Mouse (Mus musculus) spleen, adult 2 months (tissue): ENCODE measurements around the gene 4931409K22Rik. TPM values are rescaled to one million over a fixed set of nuclear protein-coding genes. Genes with fewer than 3 reads are reported as not detected.

Experiments
- DNase-seq, 2 experiments: peaks; one replicate each; pipeline versions ENCODE4 v3.0.0 to v3.0.0-alpha.2; 2012 to 2021; ENCODE audit warnings: low spot score in 2 of 2, low read depth in 1 of 2
- H3K27ac ChIP-seq: fragments of 200-500 bp; 2 replicates; pipeline ENCODE4 v1.5.1; 2012; ENCODE audit warnings: low read length, inconsistent platforms; ENCODE audit not compliant: insufficient read depth
- H3K27me3 ChIP-seq: fragments of 200-500 bp; 2 replicates; pipeline ENCODE4 v1.6.1; 2012; ENCODE audit warnings: mild to moderate bottlenecking, moderate library complexity, low read length, inconsistent platforms; ENCODE audit not compliant: control insufficient read depth, insufficient read depth
- H3K36me3 ChIP-seq: fragments of 200-500 bp; 2 replicates; pipeline ENCODE4 v1.6.1; 2012; ENCODE audit warnings: mild to moderate bottlenecking, low read length, inconsistent platforms; ENCODE audit not compliant: control insufficient read depth, insufficient read depth
- H3K4me1 ChIP-seq: fragments of 200-500 bp; 2 replicates; pipeline ENCODE4 v1.6.1; 2011; ENCODE audit warnings: inconsistent platforms; ENCODE audit not compliant: control insufficient read depth, insufficient read depth, insufficient read length
- H3K4me3 ChIP-seq: fragments of 200-500 bp; 2 replicates; pipeline ENCODE4 v1.5.1; 2011; ENCODE audit warnings: mild to moderate bottlenecking, inconsistent platforms; ENCODE audit not compliant: insufficient read depth, insufficient read length; ENCODE audit errors: extremely low read depth
- CTCF ChIP-seq: fragments of 200-500 bp; IDR thresholded peaks from 2 replicates; pipeline ENCODE4 v1.5.1; 2011; ENCODE audit warnings: mild to moderate bottlenecking, inconsistent platforms; ENCODE audit not compliant: insufficient read depth, insufficient read length, insufficient replicate concordance; ENCODE audit errors: extremely low read depth
- POLR2A ChIP-seq: fragments of 200-500 bp; IDR thresholded peaks from 2 replicates; pipeline ENCODE4 v1.6.1; 2011; ENCODE audit warnings: low read depth, low read length, inconsistent platforms
- WGBS: fragments of 180-500 bp; shearing (Covaris S2); methylation state at CpG from one replicate; pipeline ENCODE4 v1.1.7; 2018; 5-methylcytosine and 5-hydroxymethylcytosine counted together
- polyA plus RNA-seq: library from polyadenylated mRNA; depleted of rRNA; stranded (reverse); fragments of >200 nt; gene quantifications from 2 replicates; pipeline ENCODE4 v1.2.3, GENCODE M21; 2012

The 4931409K22Rik gene
- polyA plus RNA-seq, 1 experiment: not detected

- 14% methylated on average over 16 of the region's 16 CpGs for WGBS
- H3K4me1 ChIP-seq: peaks cover 17% of the 10 kb centered on the region
- no peak for DNase-seq
- no peak for TF ChIP-seq POLR2A
- no peak for TF ChIP-seq CTCF
- H3K4me3 ChIP-seq: peak overlapping the region; percentile 35; the same call in 1 of the 2 replicates
- H3K27me3 ChIP-seq: peaks cover 20% of the 10 kb centered on the region
- H3K36me3 ChIP-seq: no peaks in the 10 kb centered on the region
- H3K27ac ChIP-seq: peak overlapping the region; percentile 40; the same call in 1 of the 2 replicates
These were observed 46.2 kb upstream of the 4931409K22Rik start for GRCm38 (mm10) chr5:24602751-24603343.

DNA sequence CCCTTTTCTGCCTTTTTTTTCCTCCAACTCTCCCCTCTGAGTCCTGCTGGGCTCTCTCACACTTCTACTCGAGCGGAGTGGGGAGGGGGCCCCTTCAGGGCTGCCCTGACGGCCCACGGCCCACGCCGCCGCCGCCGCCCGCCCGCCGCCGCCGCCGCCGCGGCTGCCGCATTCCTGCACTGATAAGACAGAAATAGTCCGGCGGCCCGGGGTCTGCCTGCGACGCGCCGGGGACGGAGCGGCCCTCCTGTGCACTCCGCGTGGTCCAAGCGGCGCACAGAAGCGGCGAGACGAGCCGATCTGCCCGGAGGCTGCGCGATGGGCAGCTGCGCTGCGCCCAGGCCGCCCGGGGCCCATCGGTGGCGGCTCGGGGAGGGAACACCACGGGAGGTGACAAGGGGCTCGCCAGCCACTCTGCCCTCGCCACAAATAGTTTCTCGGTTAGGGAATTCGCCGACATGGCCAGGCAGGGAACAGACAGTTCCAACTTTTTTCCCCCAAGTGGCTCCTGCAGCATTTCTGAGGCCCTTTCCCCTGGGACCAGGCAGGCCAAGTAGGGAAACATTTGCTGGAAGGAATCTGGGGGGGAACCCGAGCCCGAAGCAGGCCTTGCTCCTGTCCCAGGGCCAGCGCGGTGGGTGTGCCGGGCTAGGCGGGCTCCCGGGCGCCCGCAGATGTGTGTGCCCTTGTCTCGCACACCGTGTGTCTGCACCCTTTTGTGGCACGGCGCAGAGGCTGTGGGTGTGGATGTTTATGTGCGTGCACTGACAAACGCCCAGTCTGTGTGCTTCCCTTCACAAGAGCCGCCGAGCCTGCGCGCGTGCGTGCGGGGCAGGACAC, 45.5 kb upstream of the 4931409K22Rik start:
- no peak for DNase-seq
- TF ChIP-seq POLR2A: no peak; the same call in 1 of the 2 replicates
- Histone ChIP-seq H3K27ac (peak overlapping the region; percentile 55), H3K4me1 (peaks cover 18% of the 10 kb centered on the region), H3K4me3 (peak overlapping the region; percentile 41; the same call in 1 of the 2 replicates), H3K36me3 (no peaks in the 10 kb centered on the region), H3K27me3 (peaks cover 20% of the 10 kb centered on the region)
- 1% methylated on average over 64 of the region's 73 CpGs for WGBS

DNA sequence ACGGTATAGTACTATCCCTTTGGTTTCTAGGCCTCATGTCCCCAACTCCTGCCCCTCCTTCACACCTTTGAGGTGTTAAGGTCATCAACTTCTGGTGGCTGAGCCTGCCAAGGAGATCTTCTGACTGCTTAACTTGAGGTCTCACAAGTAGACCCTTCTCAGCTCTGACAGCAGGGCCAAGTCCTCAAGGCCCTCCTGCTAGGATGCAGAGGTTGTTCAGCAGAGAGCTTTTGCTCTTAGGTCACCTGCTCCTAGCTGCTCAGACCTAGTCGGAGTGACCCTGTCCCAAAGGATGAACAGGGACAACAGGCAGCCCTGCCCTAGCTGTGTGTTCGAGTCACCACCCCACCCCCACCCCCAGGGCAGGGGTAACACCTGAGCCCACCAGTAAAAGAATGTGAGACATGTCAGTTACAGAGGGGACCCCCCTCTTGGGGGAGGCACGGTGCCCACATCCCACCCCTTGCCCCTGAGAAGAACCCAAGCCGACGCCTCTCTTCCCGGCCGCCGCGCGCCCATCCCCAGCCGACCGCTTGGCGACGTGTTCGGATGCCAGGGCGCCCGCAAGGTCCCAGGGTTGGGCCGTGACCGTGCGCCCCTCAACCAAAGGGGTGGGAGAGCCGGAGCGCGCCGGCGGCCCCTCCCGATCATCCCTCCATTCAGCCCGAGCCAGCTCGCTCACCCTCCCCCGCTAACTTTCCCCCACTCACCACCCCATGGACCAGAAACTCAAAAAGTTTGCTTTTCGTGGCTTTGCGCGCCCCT, 44.6 kb upstream of the 4931409K22Rik start:
- Histone ChIP-seq H3K27ac (peak overlapping the region; percentile 55; the same call in 1 of the 2 replicates), H3K36me3 (no peaks in the 10 kb centered on the region), H3K4me1 (peaks cover 26% of the 10 kb centered on the region), H3K27me3 (peaks cover 20% of the 10 kb centered on the region), H3K4me3 (peak overlapping the region; percentile 41; the same call in 1 of the 2 replicates)
- TF ChIP-seq CTCF (no peak), POLR2A (no peak)
- DNase-seq: no peak
- WGBS: 6% methylated on average over 33 of the region's 33 CpGs

- Histone ChIP-seq H3K27me3 (peaks cover 20% of the 10 kb centered on the region), H3K4me1 (peaks cover 26% of the 10 kb centered on the region), H3K36me3 (no peaks in the 10 kb centered on the region), H3K27ac (no peak overlapping the region), H3K4me3 (no peak overlapping the region)
- TF ChIP-seq CTCF (no peak), POLR2A (no peak)
- no peak for DNase-seq
- 86% methylated on average over 2 of the region's 2 CpGs for WGBS
These were observed 43.6 kb upstream of the 4931409K22Rik start for GRCm38 (mm10) chr5:24600236-24600635.

DNA sequence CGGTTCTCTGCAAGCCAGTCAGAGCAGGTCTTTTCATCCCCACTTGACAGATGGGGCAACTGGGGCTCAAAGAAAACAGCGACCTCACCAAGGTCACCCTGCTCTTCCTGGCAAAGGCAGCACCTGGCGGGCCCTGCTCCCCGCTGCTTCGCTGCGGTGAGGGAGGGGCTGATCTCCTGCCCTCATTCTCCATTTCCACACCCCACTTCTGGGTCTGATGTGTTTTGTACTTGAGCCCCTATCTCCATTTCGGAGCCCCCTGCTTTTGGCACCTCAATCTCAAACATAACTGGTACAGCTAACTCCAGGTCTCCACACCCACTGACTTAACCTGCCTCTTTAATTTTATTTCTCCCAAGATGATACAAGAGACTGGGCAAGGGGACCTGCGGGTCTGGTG, 42.5 kb upstream of the 4931409K22Rik start:
- peaks cover 17% of the 10 kb centered on the region for H3K27me3 ChIP-seq
- H3K4me1 ChIP-seq: peaks cover 22% of the 10 kb centered on the region
- WGBS: 33% methylated on average over 8 of the region's 8 CpGs

GRCm38 (mm10) chr5:24598570-24599006, 42.0 kb upstream of the 4931409K22Rik start:
- Histone ChIP-seq H3K27ac (no peak overlapping the region), H3K36me3 (no peaks in the 10 kb centered on the region), H3K4me1 (peaks cover 22% of the 10 kb centered on the region), H3K27me3 (peaks cover 17% of the 10 kb centered on the region), H3K4me3 (peak overlapping the region; percentile 38; the same call in 1 of the 2 replicates)
- WGBS: 3% methylated on average over 41 of the region's 41 CpGs
- TF ChIP-seq CTCF (peak; percentile 40; the same call in 1 of the 2 replicates), POLR2A (no peak)
- DNase-seq: peak in 1 of 2 experiments; percentile 50

More for the DNA sequence above, 42.5 kb upstream of the 4931409K22Rik start:
- TF ChIP-seq POLR2A (no peak), CTCF (no peak)
- Histone ChIP-seq H3K4me3 (no peak overlapping the region), H3K36me3 (no peaks in the 10 kb centered on the region), H3K27ac (no peak overlapping the region)
- no peak for DNase-seq
